Mouse (Mus musculus): ENCODE results near the gene Arhgef10l. TPM values are rescaled to one million over a fixed set of nuclear protein-coding genes. Genes with fewer than 3 reads are reported as not detected.

Gene Arhgef10l
- polyA plus RNA-seq, 1 experiment = 52.7 TPM

DNA sequence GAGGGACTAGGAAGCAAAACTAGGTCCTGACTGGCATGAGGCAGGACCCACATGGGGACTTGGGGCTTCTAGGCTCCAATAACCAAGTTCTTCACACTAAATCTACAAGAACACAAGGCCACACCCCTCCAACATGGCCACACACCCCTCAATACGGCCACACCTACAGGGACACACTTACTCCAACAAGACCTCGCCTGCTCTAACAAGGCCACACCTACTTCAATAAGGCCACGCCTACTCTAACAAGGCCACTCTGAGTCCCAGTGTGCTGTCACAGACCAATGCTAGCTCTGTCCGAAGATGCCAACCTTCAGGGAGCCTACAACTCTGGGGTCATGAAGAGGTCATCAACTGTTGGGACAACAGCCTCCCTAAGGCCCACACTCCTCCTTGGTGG is 111.3 kb downstream of the Arhgef10l start:
- Histone ChIP-seq H3K27ac (ENCODE audit: insufficient read depth, low read length) (no peak overlapping the region), H3K4me3 (replicated peaks; ENCODE audit: insufficient read depth, low read depth, low read length) (no peak overlapping the region), H3K27me3 (ENCODE audit: control insufficient read depth, insufficient read depth, low read length) (no peaks in the 10 kb centered on the region), H3K4me1 (ENCODE audit: control insufficient read depth, insufficient read depth, low read length) (peaks cover 4% of the 10 kb centered on the region; the same call in 1 of the 2 replicates)
- TF ChIP-seq CTCF (IDR thresholded peaks at IDR 0.05; ENCODE audit: borderline replicate concordance, insufficient read depth, low read depth, low read length) = no peak
- TF ChIP-seq POLR2A (IDR thresholded peaks at IDR 0.05; ENCODE audit: borderline replicate concordance, insufficient read depth, low read length) = no peak
- DNase-seq = no peak
- WGBS = 87% methylated on average over 4 of the region's 4 CpGs

DNA sequence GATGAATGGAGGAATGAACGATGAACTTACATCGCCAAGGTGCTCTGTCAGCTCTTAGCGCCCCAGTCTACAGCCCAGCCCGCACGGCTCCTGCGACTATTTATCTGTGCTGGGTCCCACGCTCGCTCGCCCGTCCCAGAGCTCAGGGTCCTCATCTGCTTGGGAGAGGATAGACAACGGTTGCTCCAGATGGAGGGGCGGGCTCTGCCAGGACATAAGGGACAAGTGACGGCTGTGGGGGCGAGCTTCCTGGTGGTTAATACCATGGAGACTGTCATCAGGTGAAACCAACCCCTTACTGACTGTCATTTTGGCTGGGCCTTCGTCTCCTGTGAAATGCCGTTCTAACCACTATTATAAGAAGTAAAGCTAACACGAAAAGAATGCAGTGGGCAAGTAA is 114.0 kb downstream of the Arhgef10l start:
- H3K4me3 ChIP-seq (replicated peaks; ENCODE audit: insufficient read depth, low read depth, low read length) = no peak overlapping the region
- H3K4me1 ChIP-seq (ENCODE audit: control insufficient read depth, insufficient read depth, low read length) = peaks cover 9% of the 10 kb centered on the region
- H3K27ac ChIP-seq (ENCODE audit: insufficient read depth, low read length) = no peak overlapping the region
- DNase-seq = no peak
- 73% methylated on average over 17 of the region's 17 CpGs for WGBS
- no peaks in the 10 kb centered on the region for H3K27me3 ChIP-seq (ENCODE audit: control insufficient read depth, insufficient read depth, low read length)
- TF ChIP-seq POLR2A (IDR thresholded peaks at IDR 0.05; ENCODE audit: borderline replicate concordance, insufficient read depth, low read length) (no peak), CTCF (IDR thresholded peaks at IDR 0.05; ENCODE audit: borderline replicate concordance, insufficient read depth, low read depth, low read length) (no peak)

DNA sequence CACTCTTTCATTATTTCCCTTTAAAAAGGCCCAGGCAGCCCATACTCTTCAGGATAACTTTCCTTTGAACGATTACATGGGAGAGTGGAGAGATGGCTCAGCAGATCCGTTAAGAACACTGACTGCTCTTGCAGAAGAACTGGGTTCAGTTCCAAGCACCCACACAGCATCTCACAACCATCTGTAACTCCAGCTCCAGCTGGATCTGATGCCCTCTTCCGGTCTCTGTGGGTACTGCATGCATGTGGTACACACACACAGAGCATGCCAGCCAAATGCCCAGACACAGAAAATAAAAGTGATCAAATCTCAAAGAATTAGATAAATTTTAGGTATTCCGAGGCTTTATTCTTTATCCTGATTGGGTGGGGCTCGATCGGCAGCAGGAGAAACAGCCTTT is 115.1 kb downstream of the Arhgef10l start:
- Histone ChIP-seq H3K27me3 (ENCODE audit: control insufficient read depth, insufficient read depth, low read length) (no peaks in the 10 kb centered on the region), H3K4me1 (ENCODE audit: control insufficient read depth, insufficient read depth, low read length) (peaks cover 9% of the 10 kb centered on the region), H3K27ac (ENCODE audit: insufficient read depth, low read length) (no peak overlapping the region), H3K4me3 (replicated peaks; ENCODE audit: insufficient read depth, low read depth, low read length) (no peak overlapping the region)
- DNase-seq = no peak
- TF ChIP-seq POLR2A (IDR thresholded peaks at IDR 0.05; ENCODE audit: borderline replicate concordance, insufficient read depth, low read length) (no peak), CTCF (IDR thresholded peaks at IDR 0.05; ENCODE audit: borderline replicate concordance, insufficient read depth, low read depth, low read length) (0 out of 2 replicates have a peak, but pooled peaks have one; percentile 16)
- WGBS = 84% methylated on average over 6 of the region's 6 CpGs

DNA sequence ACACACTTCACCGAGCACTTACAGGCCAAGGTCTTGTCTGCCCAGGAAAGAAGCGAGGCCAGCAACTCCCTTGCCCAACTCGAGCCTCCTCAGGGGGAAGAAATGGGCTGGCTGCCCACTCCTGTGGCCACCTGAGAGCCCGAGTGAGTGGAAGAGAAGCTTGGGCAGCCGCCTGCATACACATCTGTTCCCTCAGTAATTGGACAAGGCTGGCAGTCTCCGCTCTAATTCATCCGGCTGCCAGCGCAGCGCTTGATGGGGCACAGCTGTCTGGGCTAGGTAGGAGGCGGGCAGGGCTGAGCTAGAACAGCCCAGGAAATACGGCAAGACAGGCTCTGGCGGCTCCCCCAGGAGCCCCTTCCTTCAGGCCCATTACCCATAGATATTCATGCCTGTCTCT is 115.8 kb downstream of the Arhgef10l start:
- 35% methylated on average over 12 of the region's 12 CpGs for WGBS
- TF ChIP-seq CTCF (IDR thresholded peaks at IDR 0.05; ENCODE audit: borderline replicate concordance, insufficient read depth, low read depth, low read length) = no peak
- no peak for TF ChIP-seq POLR2A (IDR thresholded peaks at IDR 0.05; ENCODE audit: borderline replicate concordance, insufficient read depth, low read length)
- H3K27ac ChIP-seq (ENCODE audit: insufficient read depth, low read length) = no peak overlapping the region
- DNase-seq = no peak
- H3K4me1 ChIP-seq (ENCODE audit: control insufficient read depth, insufficient read depth, low read length) = peaks cover 6% of the 10 kb centered on the region; the same call in 1 of the 2 replicates
- H3K4me3 ChIP-seq (replicated peaks; ENCODE audit: insufficient read depth, low read depth, low read length) = no peak overlapping the region
- H3K27me3 ChIP-seq (ENCODE audit: control insufficient read depth, insufficient read depth, low read length) = no peaks in the 10 kb centered on the region

- no peaks in the 10 kb centered on the region for H3K27me3 ChIP-seq (ENCODE audit: control insufficient read depth, insufficient read depth, low read length)
- 13% methylated on average over 7 of the region's 7 CpGs for WGBS
- peaks cover 6% of the 10 kb centered on the region; the same call in 1 of the 2 replicates for H3K4me1 ChIP-seq (ENCODE audit: control insufficient read depth, insufficient read depth, low read length)
- peak; percentile 84 to 89 for DNase-seq
- no peak overlapping the region for H3K27ac ChIP-seq (ENCODE audit: insufficient read depth, low read length)
- TF ChIP-seq CTCF (IDR thresholded peaks at IDR 0.05; ENCODE audit: borderline replicate concordance, insufficient read depth, low read depth, low read length) (peak; percentile 93), POLR2A (IDR thresholded peaks at IDR 0.05; ENCODE audit: borderline replicate concordance, insufficient read depth, low read length) (no peak)
- no peak overlapping the region for H3K4me3 ChIP-seq (replicated peaks; ENCODE audit: insufficient read depth, low read depth, low read length)
These were observed 118.3 kb downstream of the Arhgef10l start for GRCm38 (mm10) chr4:140547488-140547887.

DNA sequence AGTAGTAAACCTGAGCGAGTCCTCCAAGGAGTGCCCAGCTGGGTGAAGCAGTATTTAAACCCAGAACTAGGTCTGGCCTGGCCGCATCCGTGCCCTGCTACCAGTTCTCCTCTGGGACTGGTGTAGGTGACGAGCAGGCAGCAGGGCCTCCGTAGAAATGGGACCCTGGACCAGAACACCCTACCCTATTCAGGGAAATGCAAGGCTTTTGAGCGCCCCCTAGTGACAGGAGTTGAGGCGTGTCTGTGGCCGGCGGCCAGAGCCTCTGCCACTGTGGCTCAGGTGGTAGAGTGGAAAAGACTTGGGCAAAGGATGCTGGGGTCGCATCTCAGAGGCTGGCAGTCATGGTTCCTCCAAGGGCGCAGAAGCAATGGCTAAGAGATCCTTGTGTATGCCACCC is 126.7 kb downstream of the Arhgef10l start:
- no peaks in the 10 kb centered on the region for H3K27me3 ChIP-seq (ENCODE audit: control insufficient read depth, insufficient read depth, low read length)
- 22% methylated on average over 11 of the region's 11 CpGs for WGBS
- TF ChIP-seq POLR2A (IDR thresholded peaks at IDR 0.05; ENCODE audit: borderline replicate concordance, insufficient read depth, low read length) (no peak), CTCF (IDR thresholded peaks at IDR 0.05; ENCODE audit: borderline replicate concordance, insufficient read depth, low read depth, low read length) (peak; percentile 84)

GRCm38 (mm10) chr4:140537561-140538021 is 128.2 kb downstream of the Arhgef10l start:
- no peak for DNase-seq
- 78% methylated on average over 5 of the region's 5 CpGs for WGBS
- H3K27ac ChIP-seq (ENCODE audit: insufficient read depth, low read length) = no peak overlapping the region
- H3K27me3 ChIP-seq (ENCODE audit: control insufficient read depth, insufficient read depth, low read length) = no peaks in the 10 kb centered on the region
- peaks cover 2% of the 10 kb centered on the region for H3K4me1 ChIP-seq (ENCODE audit: control insufficient read depth, insufficient read depth, low read length)
- H3K4me3 ChIP-seq (replicated peaks; ENCODE audit: insufficient read depth, low read depth, low read length) = no peak overlapping the region
- TF ChIP-seq CTCF (IDR thresholded peaks at IDR 0.05; ENCODE audit: borderline replicate concordance, insufficient read depth, low read depth, low read length) = no peak
- TF ChIP-seq POLR2A (IDR thresholded peaks at IDR 0.05; ENCODE audit: borderline replicate concordance, insufficient read depth, low read length) = no peak

More for the DNA sequence above, 126.7 kb downstream of the Arhgef10l start:
- DNase-seq = peak; percentile 73 to 84
- H3K27ac ChIP-seq (ENCODE audit: insufficient read depth, low read length) = no peak overlapping the region
- H3K4me3 ChIP-seq (replicated peaks; ENCODE audit: insufficient read depth, low read depth, low read length) = no peak overlapping the region
- H3K4me1 ChIP-seq (ENCODE audit: control insufficient read depth, insufficient read depth, low read length) = no peaks in the 10 kb centered on the region

- whole genome bisulfite sequencing = 83% methylated on average over 8 of the region's 8 CpGs
- TF ChIP-seq POLR2A (IDR thresholded peaks at IDR 0.05; ENCODE audit: borderline replicate concordance, insufficient read depth, low read length) = no peak
These were observed 130.5 kb downstream of the Arhgef10l start for GRCm38 (mm10) chr4:140535323-140535722.

More at GRCm38 (mm10) chr4:140535323-140535722, 130.5 kb downstream of the Arhgef10l start:
- DNase-seq = no peak
- H3K4me1 ChIP-seq (ENCODE audit: control insufficient read depth, insufficient read depth, low read length) = peaks cover 12% of the 10 kb centered on the region
- no peaks in the 10 kb centered on the region for H3K27me3 ChIP-seq (ENCODE audit: control insufficient read depth, insufficient read depth, low read length)
- no peak overlapping the region for H3K4me3 ChIP-seq (replicated peaks; ENCODE audit: insufficient read depth, low read depth, low read length)
- no peak overlapping the region for H3K27ac ChIP-seq (ENCODE audit: insufficient read depth, low read length)
